Mouse (Mus musculus) spleen, adult 2 months (tissue): ENCODE measurements around the gene Pip5k1c. TPM values are rescaled to one million over a fixed set of nuclear protein-coding genes. Genes with fewer than 3 reads are reported as not detected.

ENCODE experiments used
- DNase-seq, 2 experiments: peaks; one replicate each; pipeline versions ENCODE4 v3.0.0 to v3.0.0-alpha.2; 2012 to 2021; ENCODE audit warnings: low spot score in 2 of 2, low read depth in 1 of 2
- H3K27ac ChIP-seq: fragments of 200-500 bp; 2 replicates; pipeline ENCODE4 v1.5.1; 2012; ENCODE audit warnings: low read length, inconsistent platforms; ENCODE audit not compliant: insufficient read depth
- H3K27me3 ChIP-seq: fragments of 200-500 bp; 2 replicates; pipeline ENCODE4 v1.6.1; 2012; ENCODE audit warnings: mild to moderate bottlenecking, moderate library complexity, low read length, inconsistent platforms; ENCODE audit not compliant: control insufficient read depth, insufficient read depth
- H3K36me3 ChIP-seq: fragments of 200-500 bp; 2 replicates; pipeline ENCODE4 v1.6.1; 2012; ENCODE audit warnings: mild to moderate bottlenecking, low read length, inconsistent platforms; ENCODE audit not compliant: control insufficient read depth, insufficient read depth
- H3K4me1 ChIP-seq: fragments of 200-500 bp; 2 replicates; pipeline ENCODE4 v1.6.1; 2011; ENCODE audit warnings: inconsistent platforms; ENCODE audit not compliant: control insufficient read depth, insufficient read depth, insufficient read length
- H3K4me3 ChIP-seq: fragments of 200-500 bp; 2 replicates; pipeline ENCODE4 v1.5.1; 2011; ENCODE audit warnings: mild to moderate bottlenecking, inconsistent platforms; ENCODE audit not compliant: insufficient read depth, insufficient read length; ENCODE audit errors: extremely low read depth
- CTCF ChIP-seq: fragments of 200-500 bp; IDR thresholded peaks from 2 replicates; pipeline ENCODE4 v1.5.1; 2011; ENCODE audit warnings: mild to moderate bottlenecking, inconsistent platforms; ENCODE audit not compliant: insufficient read depth, insufficient read length, insufficient replicate concordance; ENCODE audit errors: extremely low read depth
- POLR2A ChIP-seq: fragments of 200-500 bp; IDR thresholded peaks from 2 replicates; pipeline ENCODE4 v1.6.1; 2011; ENCODE audit warnings: low read depth, low read length, inconsistent platforms
- WGBS: fragments of 180-500 bp; shearing (Covaris S2); methylation state at CpG from one replicate; pipeline ENCODE4 v1.1.7; 2018; 5-methylcytosine and 5-hydroxymethylcytosine counted together
- polyA plus RNA-seq: library from polyadenylated mRNA; depleted of rRNA; stranded (reverse); fragments of >200 nt; gene quantifications from 2 replicates; pipeline ENCODE4 v1.2.3, GENCODE M21; 2012

The Pip5k1c gene
- polyA plus RNA-seq, 1 experiment = 93.2 TPM

GRCm38 (mm10) chr10:81362336-81362949, 69.7 kb downstream of the Pip5k1c start:
- Histone ChIP-seq H3K4me1 (peaks cover 12% of the 10 kb centered on the region), H3K36me3 (peaks cover 7% of the 10 kb centered on the region), H3K27me3 (no peaks in the 10 kb centered on the region), H3K4me3 (no peak overlapping the region), H3K27ac (no peak overlapping the region; the same call in 1 of the 2 replicates)
- no peak for DNase-seq
- no peak for TF ChIP-seq CTCF
- TF ChIP-seq POLR2A = no peak
- WGBS = 83% methylated on average over 12 of the region's 12 CpGs

GRCm38 (mm10) chr10:81363436-81364346, 70.9 kb downstream of the Pip5k1c start:
- no peak overlapping the region for H3K27ac ChIP-seq
- DNase-seq = no peak
- WGBS = 96% methylated on average over 54 of the region's 54 CpGs
- H3K4me3 ChIP-seq = no peak overlapping the region
- H3K36me3 ChIP-seq = peaks cover 19% of the 10 kb centered on the region
- no peak for TF ChIP-seq CTCF
- no peak for TF ChIP-seq POLR2A
- peaks cover under 1% of the 10 kb centered on the region for H3K4me1 ChIP-seq
- H3K27me3 ChIP-seq = no peaks in the 10 kb centered on the region

- no peak overlapping the region for H3K27ac ChIP-seq
- TF ChIP-seq POLR2A (no peak), CTCF (no peak)
- no peaks in the 10 kb centered on the region for H3K27me3 ChIP-seq
- WGBS = 95% methylated on average over 28 of the region's 28 CpGs
- DNase-seq = no peak
- H3K4me3 ChIP-seq = no peak overlapping the region
- H3K4me1 ChIP-seq = no peaks in the 10 kb centered on the region; the same call in none of the 2 replicates
- H3K36me3 ChIP-seq = peaks cover 27% of the 10 kb centered on the region
Measured at GRCm38 (mm10) chr10:81364666-81365065, 71.9 kb downstream of the Pip5k1c start.

- Histone ChIP-seq H3K4me1 (no peaks in the 10 kb centered on the region; the same call in none of the 2 replicates), H3K36me3 (peaks cover 31% of the 10 kb centered on the region), H3K4me3 (no peak overlapping the region), H3K27ac (no peak overlapping the region), H3K27me3 (no peaks in the 10 kb centered on the region)
- 64% methylated on average over 4 of the region's 4 CpGs for WGBS
- no peak for DNase-seq
- TF ChIP-seq CTCF (no peak), POLR2A (no peak)
Measured at GRCm38 (mm10) chr10:81365073-81365472, 72.3 kb downstream of the Pip5k1c start.

GRCm38 (mm10) chr10:81365672-81366476, 73.1 kb downstream of the Pip5k1c start, which contains the start of gene 4930404N11Rik:
TSS of gene 4930404N11Rik (minus strand) at chr10:81365816.
- Histone ChIP-seq H3K4me1 (no peaks in the 10 kb centered on the region; the same call in none of the 2 replicates), H3K27me3 (no peaks in the 10 kb centered on the region), H3K36me3 (peaks cover 39% of the 10 kb centered on the region), H3K4me3 (no peak within 1 kb of the TSS), H3K27ac (no peak within 1 kb of the TSS; the same call in 1 of the 2 replicates)
- WGBS = 52% methylated on average over 12 of the region's 12 CpGs
- TF ChIP-seq POLR2A (no peak), CTCF (no peak)
- no peak for DNase-seq

GRCm38 (mm10) chr10:81366477-81367206, 73.9 kb downstream of the Pip5k1c start:
- H3K27me3 ChIP-seq = no peaks in the 10 kb centered on the region
- TF ChIP-seq CTCF = no peak
- no peak for TF ChIP-seq POLR2A
- no peak overlapping the region for H3K4me3 ChIP-seq
- WGBS = 79% methylated on average over 6 of the region's 6 CpGs
- no peak for DNase-seq
- H3K4me1 ChIP-seq = no peaks in the 10 kb centered on the region; the same call in none of the 2 replicates
- peaks cover 41% of the 10 kb centered on the region for H3K36me3 ChIP-seq
- no peak overlapping the region; the same call in 1 of the 2 replicates for H3K27ac ChIP-seq
